Mouse (Mus musculus) midbrain, embryonic 10.5 days (tissue): ENCODE data around the gene Scarf2. TPM values are rescaled to one million over a fixed set of nuclear protein-coding genes. Genes with fewer than 3 reads are reported as not detected.

ENCODE experiments used
- DNase-seq: peaks from one replicate; pipeline ENCODE4 v3.0.0-alpha.2; 2017; ENCODE audit warnings: low spot score
- H3K27ac ChIP-seq: fragments of 300-500 bp; sonication (generic); replicated peaks from 2 replicates; pipeline ENCODE4 v1.5.1; 2016; ENCODE audit warnings: mild to moderate bottlenecking
- H3K27me3 ChIP-seq: fragments of 300-500 bp; sonication (generic); 2 replicates; pipeline ENCODE4 v1.6.1; 2016; ENCODE audit warnings: low read depth, mild to moderate bottlenecking; ENCODE audit not compliant: poor library complexity, severe bottlenecking
- H3K36me3 ChIP-seq: fragments of 300-500 bp; sonication (generic); 2 replicates; pipeline ENCODE4 v1.6.1; 2016; ENCODE audit warnings: mild to moderate bottlenecking, moderate library complexity
- H3K4me1 ChIP-seq: fragments of 300-500 bp; sonication (generic); 2 replicates; pipeline ENCODE4 v1.6.1; 2016
- H3K4me3 ChIP-seq: fragments of 300-500 bp; sonication (generic); 2 replicates; pipeline ENCODE4 v1.5.1; 2016; ENCODE audit warnings: mild to moderate bottlenecking, moderate library complexity
- H3K9me3 ChIP-seq: fragments of 300-500 bp; sonication (generic); replicated peaks from 2 replicates; pipeline ENCODE4 v1.6.1; 2016; ENCODE audit warnings: mild to moderate bottlenecking
- WGBS: fragments of 180-500 bp; shearing (Covaris S2); methylation state at CpG from one replicate; pipeline ENCODE4 v1.1.7; 2016; 5-methylcytosine and 5-hydroxymethylcytosine counted together
- polyA plus RNA-seq: library from polyadenylated mRNA; unstranded; fragments of >200 nt; fragmentation: Nextera tagmentation; extraction: Ambion mirVana; gene quantifications from 2 replicates; pipeline ENCODE4 v1.2.1, GENCODE M21; 2016

Scarf2 gene
- polyA plus RNA-seq, 1 experiment from 2014 or later: 4.1 TPM

- 71% methylated on average over 11 of the region's 11 CpGs for WGBS
- DNase-seq: no peak
- Histone ChIP-seq H3K9me3 (no peaks in the 10 kb centered on the region), H3K4me3 (no peak overlapping the region), H3K36me3 (peaks cover 83% of the 10 kb centered on the region), H3K27ac (no peak overlapping the region), H3K4me1 (no peaks in the 10 kb centered on the region), H3K27me3 (no peaks in the 10 kb centered on the region)
Observed at GRCm38 (mm10) chr16:17776828-17777227, 20.3 kb upstream of the Scarf2 start.

DNA sequence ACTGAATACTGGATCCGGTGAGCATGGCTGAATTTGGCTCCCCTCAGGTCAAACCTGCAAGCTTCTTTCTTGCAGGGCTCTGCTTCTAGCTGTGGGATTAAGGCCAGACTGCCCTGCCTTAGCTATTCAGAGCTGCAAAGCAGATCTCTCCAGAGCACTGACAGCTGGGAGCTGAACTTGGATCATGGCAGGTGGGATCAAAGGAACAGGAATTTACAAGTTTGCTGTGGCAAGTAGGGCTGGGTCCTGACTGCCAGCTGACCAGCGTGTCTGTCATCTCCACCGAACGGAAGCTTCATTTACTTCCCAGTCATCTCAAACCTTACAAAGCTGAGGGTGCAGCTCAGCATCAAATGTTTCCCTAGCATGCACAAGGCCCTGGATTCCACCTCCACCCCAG lies 18.9 kb upstream of the Scarf2 start:
- 91% methylated on average over 4 of the region's 4 CpGs for WGBS
- Histone ChIP-seq H3K9me3 (no peaks in the 10 kb centered on the region), H3K27me3 (no peaks in the 10 kb centered on the region), H3K4me3 (no peak overlapping the region), H3K36me3 (peaks cover 82% of the 10 kb centered on the region), H3K4me1 (no peaks in the 10 kb centered on the region), H3K27ac (no peak overlapping the region)
- no peak for DNase-seq

DNA sequence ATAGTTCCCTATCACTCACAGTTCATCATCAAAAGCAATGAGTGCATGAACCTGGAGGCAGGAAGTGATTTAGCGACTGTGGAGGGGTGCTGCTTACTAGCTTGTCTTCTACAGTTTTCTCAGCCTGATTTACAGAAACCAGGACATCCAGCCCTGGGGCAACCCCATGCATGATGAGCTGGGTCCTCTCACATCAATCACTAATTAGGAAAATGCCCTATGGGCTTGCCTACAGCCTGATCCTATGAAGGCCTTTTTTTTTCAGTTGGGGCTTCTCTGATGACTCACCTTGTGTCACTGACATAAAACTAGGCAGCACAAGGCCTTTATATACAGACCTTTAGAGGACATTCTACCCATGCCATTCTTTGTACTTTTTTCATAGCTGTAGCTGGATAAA lies 17.4 kb upstream of the Scarf2 start:
- no peak overlapping the region for H3K27ac ChIP-seq
- WGBS: 74% methylated on average over 1 of the region's 1 CpGs
- no peaks in the 10 kb centered on the region for H3K4me1 ChIP-seq
- H3K9me3 ChIP-seq: no peaks in the 10 kb centered on the region
- DNase-seq: no peak
- no peaks in the 10 kb centered on the region for H3K27me3 ChIP-seq
- no peak overlapping the region for H3K4me3 ChIP-seq
- H3K36me3 ChIP-seq: peaks cover 86% of the 10 kb centered on the region

DNA sequence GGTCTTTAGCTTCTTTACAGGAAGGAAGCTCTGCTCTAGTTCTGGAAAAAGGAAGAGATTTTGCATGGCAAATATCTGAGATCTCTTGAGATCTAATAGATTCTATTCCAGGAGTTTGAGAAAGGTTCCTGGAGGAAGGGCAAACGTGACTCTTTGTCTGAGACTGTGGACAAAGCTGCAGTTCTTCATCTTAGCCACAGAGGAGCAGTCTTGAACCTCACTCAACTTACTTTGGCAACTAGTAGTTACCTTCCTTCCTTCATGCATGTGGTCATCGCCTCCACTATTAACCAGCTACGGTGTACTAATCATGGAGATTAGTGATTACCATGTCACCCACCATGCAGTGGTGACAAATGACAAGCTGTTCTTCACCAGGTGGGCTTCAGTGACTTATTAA lies 11.7 kb upstream of the Scarf2 start:
- Histone ChIP-seq H3K4me3 (no peak overlapping the region), H3K4me1 (no peaks in the 10 kb centered on the region), H3K27ac (no peak overlapping the region), H3K36me3 (peaks cover 88% of the 10 kb centered on the region), H3K27me3 (no peaks in the 10 kb centered on the region), H3K9me3 (no peaks in the 10 kb centered on the region)
- WGBS: 66% methylated on average over 3 of the region's 3 CpGs
- DNase-seq: no peak

- DNase-seq: no peak
- WGBS: 73% methylated on average over 3 of the region's 3 CpGs
- Histone ChIP-seq H3K27ac (no peak overlapping the region), H3K27me3 (peaks cover 44% of the 10 kb centered on the region), H3K36me3 (peaks cover 58% of the 10 kb centered on the region), H3K4me3 (no peak overlapping the region), H3K4me1 (peaks cover 13% of the 10 kb centered on the region), H3K9me3 (no peaks in the 10 kb centered on the region)
Observed at GRCm38 (mm10) chr16:17792728-17793127, 4.4 kb upstream of the Scarf2 start.

DNA sequence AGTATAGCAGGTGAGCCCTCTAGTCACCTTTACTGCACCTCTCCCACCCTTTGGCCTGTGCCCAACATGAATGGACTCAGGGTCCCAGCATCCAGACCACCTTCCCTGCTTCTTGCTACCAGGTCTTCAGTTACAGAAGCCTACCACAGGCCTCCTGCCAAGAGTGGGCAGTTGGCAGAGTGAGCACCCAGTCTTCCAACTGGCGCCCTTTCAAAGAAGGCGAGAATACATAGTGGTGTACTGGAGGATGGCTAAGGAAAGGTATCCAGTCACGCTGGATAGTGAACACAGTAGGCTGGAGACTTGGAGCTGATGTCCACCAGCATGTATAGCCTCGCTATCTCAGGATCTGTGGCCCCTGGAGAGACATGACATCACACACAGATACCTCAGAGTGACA lies 3.0 kb upstream of the Scarf2 start:
- Histone ChIP-seq H3K4me3 (no peak overlapping the region), H3K4me1 (peaks cover 26% of the 10 kb centered on the region), H3K27me3 (peaks cover 57% of the 10 kb centered on the region), H3K27ac (no peak overlapping the region), H3K36me3 (peaks cover 45% of the 10 kb centered on the region), H3K9me3 (no peaks in the 10 kb centered on the region)
- WGBS: 87% methylated on average over 4 of the region's 4 CpGs
- no peak for DNase-seq

- Histone ChIP-seq H3K4me3 (no peak overlapping the region), H3K27ac (no peak overlapping the region), H3K27me3 (peaks cover 73% of the 10 kb centered on the region), H3K4me1 (peaks cover 29% of the 10 kb centered on the region), H3K36me3 (peaks cover 29% of the 10 kb centered on the region), H3K9me3 (no peaks in the 10 kb centered on the region)
- WGBS: 51% methylated on average over 5 of the region's 5 CpGs
- no peak for DNase-seq
Observed at GRCm38 (mm10) chr16:17795643-17796042, 1.4 kb upstream of the Scarf2 start.

DNA sequence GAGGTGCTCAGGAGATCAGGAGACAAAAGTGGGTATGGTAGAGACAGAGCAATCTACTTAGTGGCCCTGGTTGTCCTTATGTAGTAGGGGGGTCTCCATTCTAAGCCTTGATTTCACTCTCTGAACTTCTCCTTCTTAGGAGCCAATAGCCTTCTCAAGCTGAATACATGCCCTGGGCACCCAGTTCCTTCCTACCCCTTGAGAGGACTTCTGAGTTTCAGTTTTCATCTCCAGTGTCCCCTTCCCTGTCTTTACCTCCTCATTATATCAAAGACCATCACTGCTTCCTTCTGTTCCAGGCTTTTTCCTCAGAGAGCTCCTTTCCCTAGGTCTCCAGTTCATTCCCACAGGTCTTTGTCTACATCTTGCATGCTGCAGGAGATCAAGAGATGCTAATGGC lies 563 bp upstream of the Scarf2 start:
- peaks cover 82% of the 10 kb centered on the region for H3K27me3 ChIP-seq

GRCm38 (mm10) chr16:17797812-17798311 lies 780 bp downstream of the Scarf2 start:
- Histone ChIP-seq H3K27me3 (peaks cover 95% of the 10 kb centered on the region), H3K4me3 (peak overlapping the region; percentile 56), H3K36me3 (peaks cover 7% of the 10 kb centered on the region), H3K4me1 (peaks cover 38% of the 10 kb centered on the region), H3K27ac (peak overlapping the region; percentile 80), H3K9me3 (no peaks in the 10 kb centered on the region)
- 2% methylated on average over 29 of the region's 29 CpGs for WGBS
- DNase-seq: peak; percentile 64

More for the DNA sequence above, 563 bp upstream of the Scarf2 start:
- DNase-seq: no peak
- Histone ChIP-seq H3K27ac (peak overlapping the region; percentile 80), H3K9me3 (no peaks in the 10 kb centered on the region), H3K36me3 (peaks cover 20% of the 10 kb centered on the region), H3K4me1 (peaks cover 29% of the 10 kb centered on the region), H3K4me3 (peak overlapping the region; percentile 56)

DNA sequence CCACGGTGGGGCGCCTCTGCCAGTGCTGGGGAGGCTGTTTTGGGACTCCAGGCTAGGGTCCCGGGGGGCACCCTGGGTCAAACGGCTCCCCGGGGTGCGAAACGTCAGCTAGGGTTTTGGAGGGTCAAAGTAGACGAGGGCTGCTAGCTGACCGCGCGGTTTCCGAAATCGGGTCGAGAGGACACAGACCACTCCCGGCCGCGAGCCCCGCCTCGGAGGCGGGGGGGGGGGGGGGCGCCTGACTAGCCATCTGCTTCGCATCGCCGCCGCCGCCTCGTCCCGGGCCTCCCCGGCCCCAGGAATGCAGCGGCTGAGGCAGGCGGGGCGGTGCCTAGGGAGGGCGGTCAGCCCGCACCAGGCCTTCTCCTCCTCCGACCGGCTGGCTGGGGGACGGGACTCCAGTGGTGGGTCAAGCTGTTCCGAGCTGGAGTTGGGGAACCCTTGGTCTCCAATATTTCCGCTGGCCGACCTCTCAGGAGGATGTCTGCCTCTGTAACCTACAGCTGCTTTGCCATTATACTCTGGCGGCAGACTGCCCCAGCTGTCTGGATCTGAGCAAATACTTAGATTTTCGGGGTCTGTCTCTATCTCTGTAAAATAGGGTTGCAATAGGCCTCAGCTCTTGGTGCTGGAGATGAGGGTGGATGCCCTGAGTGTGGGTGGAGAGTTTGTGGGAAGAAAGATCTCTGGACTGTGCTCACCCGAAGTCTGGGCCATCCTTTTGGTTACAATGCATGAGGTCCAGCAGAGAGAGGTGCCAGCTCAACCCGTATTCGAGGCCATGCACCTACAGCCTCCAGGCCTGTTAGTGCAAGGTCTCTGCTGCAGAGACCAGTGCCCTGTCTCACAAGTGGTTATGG lies 1.5 kb downstream of the Scarf2 start:
- Histone ChIP-seq H3K36me3 (peaks cover 5% of the 10 kb centered on the region), H3K9me3 (no peaks in the 10 kb centered on the region), H3K4me3 (peak overlapping the region; percentile 56), H3K27me3 (peaks cover 100% of the 10 kb centered on the region), H3K27ac (peak overlapping the region; percentile 80; the same call in 1 of the 2 replicates), H3K4me1 (peaks cover 45% of the 10 kb centered on the region)
- 2% methylated on average over 44 of the region's 45 CpGs for WGBS
- DNase-seq: peak; percentile 68

DNA sequence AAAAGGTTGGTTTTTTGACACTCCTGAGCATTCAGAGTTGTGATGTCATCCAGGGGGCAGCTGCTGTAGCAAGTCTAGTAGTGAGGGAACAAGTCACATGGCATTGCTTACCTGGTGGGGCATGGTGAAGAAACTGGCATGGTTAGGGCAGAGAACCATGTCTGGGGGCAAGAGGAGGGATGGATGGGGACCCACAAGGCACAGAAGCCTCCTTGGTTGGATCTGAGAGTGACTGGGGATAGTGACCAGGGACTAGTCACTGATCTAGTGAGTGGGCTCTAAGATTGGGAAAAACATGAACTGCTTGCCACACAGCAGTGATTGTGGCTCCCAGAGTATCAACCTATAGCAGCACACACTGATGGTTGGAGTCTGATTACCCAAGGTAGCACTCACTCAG lies 2.5 kb downstream of the Scarf2 start:
- Histone ChIP-seq H3K4me3 (no peak overlapping the region), H3K4me1 (peaks cover 56% of the 10 kb centered on the region)
- DNase-seq: no peak

DNA sequence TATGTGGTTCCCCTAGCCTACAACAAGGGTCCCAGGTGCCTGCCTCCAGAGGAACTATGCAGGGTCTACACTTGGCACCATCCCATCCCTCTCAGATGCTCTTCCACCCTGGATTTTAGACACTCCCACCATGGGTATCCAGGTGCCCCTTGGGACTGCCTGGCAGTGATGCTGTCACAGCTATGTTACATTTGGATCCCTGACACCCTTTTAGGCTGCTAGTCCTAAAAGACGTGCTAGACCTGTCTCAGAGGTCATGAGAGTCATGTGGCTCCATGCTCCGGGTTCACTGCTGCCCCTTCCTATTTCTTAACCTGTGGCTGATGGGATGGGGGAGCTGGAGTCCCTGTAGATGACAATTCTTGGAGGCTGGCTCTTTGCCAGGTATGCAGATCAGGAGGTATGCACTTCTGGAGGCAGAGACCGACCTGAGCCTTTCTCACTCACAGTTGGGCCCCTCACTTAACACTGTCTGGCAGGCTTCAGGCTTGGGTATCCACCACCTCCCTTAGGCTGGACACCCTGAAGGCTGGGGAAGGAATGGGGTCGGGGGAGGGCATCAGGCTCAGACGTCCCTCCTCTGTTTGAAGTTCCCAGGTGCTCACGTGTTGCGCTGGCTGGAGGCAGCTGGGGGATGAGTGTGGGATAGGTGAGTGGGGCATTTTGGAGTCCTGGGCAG lies 4.8 kb downstream of the Scarf2 start:
- Histone ChIP-seq H3K4me1 (peaks cover 67% of the 10 kb centered on the region), H3K4me3 (no peak overlapping the region), H3K27me3 (peaks cover 100% of the 10 kb centered on the region), H3K9me3 (no peaks in the 10 kb centered on the region), H3K27ac (no peak overlapping the region), H3K36me3 (no peaks in the 10 kb centered on the region)
- DNase-seq: peak; percentile 33
- 2% methylated on average over 7 of the region's 7 CpGs for WGBS

More for the DNA sequence above, 2.5 kb downstream of the Scarf2 start:
- no peak overlapping the region for H3K27ac ChIP-seq
- peaks cover 100% of the 10 kb centered on the region for H3K27me3 ChIP-seq
- no peaks in the 10 kb centered on the region for H3K9me3 ChIP-seq
- H3K36me3 ChIP-seq: no peaks in the 10 kb centered on the region

DNA sequence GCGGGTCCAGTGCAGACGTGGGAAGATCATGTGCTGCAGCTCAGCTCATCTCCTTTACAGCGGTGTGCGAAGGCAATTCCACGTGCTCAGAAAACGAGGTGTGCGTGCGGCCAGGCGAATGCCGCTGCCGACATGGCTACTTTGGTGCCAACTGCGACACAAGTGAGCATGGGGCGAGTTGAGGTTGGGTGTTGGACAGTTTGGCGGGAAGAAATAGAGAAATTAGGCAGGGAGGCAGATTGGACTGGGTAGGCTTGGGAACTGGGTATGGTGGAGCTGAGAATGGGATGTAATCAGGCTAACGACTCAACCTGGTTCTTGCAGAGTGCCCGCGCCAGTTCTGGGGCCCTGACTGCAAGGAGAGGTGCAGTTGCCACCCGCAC lies 5.4 kb downstream of the Scarf2 start:
- 4% methylated on average over 18 of the region's 18 CpGs for WGBS
- H3K4me3 ChIP-seq: peak overlapping the region; percentile 48
- peaks cover 67% of the 10 kb centered on the region for H3K4me1 ChIP-seq
- H3K27ac ChIP-seq: no peak overlapping the region
- H3K27me3 ChIP-seq: peaks cover 100% of the 10 kb centered on the region
- H3K36me3 ChIP-seq: no peaks in the 10 kb centered on the region
- DNase-seq: no peak
- no peaks in the 10 kb centered on the region for H3K9me3 ChIP-seq
